Mouse (Mus musculus) midbrain, embryonic 14.5 days (tissue): ENCODE data around the gene Gabarapl2. TPM values are rescaled to one million over a fixed set of nuclear protein-coding genes. Genes with fewer than 3 reads are reported as not detected.
A peak's percentile ranks its signal among the peaks of the same experiment; 100 is the strongest.

ENCODE experiments used
- ATAC-seq: fragments of 200-750 bp; cut with Nextera tagmentation; 2 replicates; pipeline ENCODE4 v1.8.0; 2017; ENCODE audit warnings: moderate number of reproducible peaks, moderate library complexity; ENCODE audit not compliant: low FRiP score, low TSS enrichment
- DNase-seq: peaks from one replicate; pipeline ENCODE4 v3.0.0-alpha.2; 2015
- H3K27ac ChIP-seq: fragments of 300-500 bp; sonication (generic); replicated peaks from 2 replicates; pipeline ENCODE4 v1.5.1; 2014; ENCODE audit warnings: mild to moderate bottlenecking, low read depth, low read length, moderate library complexity
- H3K27me3 ChIP-seq: fragments of 300-500 bp; sonication (generic); 2 replicates; pipeline ENCODE4 v1.6.1; 2014; ENCODE audit warnings: low read length, control low read depth, mixed read lengths; ENCODE audit not compliant: control insufficient read depth, insufficient read depth
- H3K36me3 ChIP-seq: fragments of 300-500 bp; sonication (generic); 2 replicates; pipeline ENCODE4 v1.6.1; 2014; ENCODE audit warnings: low read length, control low read depth; ENCODE audit not compliant: control insufficient read depth, insufficient read depth
- H3K4me1 ChIP-seq: fragments of 300-500 bp; sonication (generic); 2 replicates; pipeline ENCODE4 v1.6.1; 2014; ENCODE audit warnings: mild to moderate bottlenecking, antibody characterized with exemption, low read length, control low read depth; ENCODE audit not compliant: control insufficient read depth, insufficient read depth
- H3K4me2 ChIP-seq: fragments of 300-500 bp; sonication (generic); 2 replicates; pipeline ENCODE4 v1.6.1; 2014; ENCODE audit warnings: mild to moderate bottlenecking, low read length, moderate library complexity
- H3K4me3 ChIP-seq: fragments of 300-500 bp; sonication (generic); replicated peaks from 2 replicates; pipeline ENCODE4 v1.5.1; 2014; ENCODE audit warnings: low read depth, low read length
- H3K9ac ChIP-seq: fragments of 300-500 bp; sonication (generic); replicated peaks from 2 replicates; pipeline ENCODE4 v1.6.1; 2014; ENCODE audit warnings: mild to moderate bottlenecking, low read length, moderate library complexity
- H3K9me3 ChIP-seq: fragments of 300-500 bp; sonication (generic); 2 replicates; pipeline ENCODE4 v1.6.1; 2016; ENCODE audit warnings: low read length, control low read depth, mixed read lengths; ENCODE audit not compliant: control insufficient read depth
- WGBS: fragments of 180-500 bp; shearing (Covaris S2); extraction: QIAGEN DNeasy Blood & Tissue Kit; methylation state at CpG from one replicate; pipeline ENCODE4 v1.1.7; 2014; 5-methylcytosine and 5-hydroxymethylcytosine counted together
- polyA plus RNA-seq: library from polyadenylated mRNA; unstranded; fragments of >200 nt; fragmentation: Nextera tagmentation; extraction: Ambion mirVana; gene quantifications from 2 replicates; pipeline ENCODE4 v1.2.1, GENCODE M21; 2014

Gabarapl2 gene
- polyA plus RNA-seq, 1 experiment from 2014 or later, result 490 TPM

- H3K4me3 ChIP-seq, result peak overlapping the region; percentile 57
- H3K4me1 ChIP-seq, result peaks cover 5% of the 10 kb centered on the region; the same call in 1 of the 2 replicates
- peak overlapping the region; percentile 58 for H3K4me2 ChIP-seq
- H3K27ac ChIP-seq, result no peak overlapping the region
- 67% methylated on average over 8 of the region's 8 CpGs for WGBS
- peaks cover 56% of the 10 kb centered on the region for H3K36me3 ChIP-seq
- no peaks in the 10 kb centered on the region for H3K27me3 ChIP-seq
- DNase-seq (no peak), ATAC-seq (no peak)
- H3K9ac ChIP-seq, result peak overlapping the region; percentile 64
- no peaks in the 10 kb centered on the region for H3K9me3 ChIP-seq
Observed at GRCm38 (mm10) chr8:111991278-111991677, 50.8 kb downstream of the Gabarapl2 start.

DNA sequence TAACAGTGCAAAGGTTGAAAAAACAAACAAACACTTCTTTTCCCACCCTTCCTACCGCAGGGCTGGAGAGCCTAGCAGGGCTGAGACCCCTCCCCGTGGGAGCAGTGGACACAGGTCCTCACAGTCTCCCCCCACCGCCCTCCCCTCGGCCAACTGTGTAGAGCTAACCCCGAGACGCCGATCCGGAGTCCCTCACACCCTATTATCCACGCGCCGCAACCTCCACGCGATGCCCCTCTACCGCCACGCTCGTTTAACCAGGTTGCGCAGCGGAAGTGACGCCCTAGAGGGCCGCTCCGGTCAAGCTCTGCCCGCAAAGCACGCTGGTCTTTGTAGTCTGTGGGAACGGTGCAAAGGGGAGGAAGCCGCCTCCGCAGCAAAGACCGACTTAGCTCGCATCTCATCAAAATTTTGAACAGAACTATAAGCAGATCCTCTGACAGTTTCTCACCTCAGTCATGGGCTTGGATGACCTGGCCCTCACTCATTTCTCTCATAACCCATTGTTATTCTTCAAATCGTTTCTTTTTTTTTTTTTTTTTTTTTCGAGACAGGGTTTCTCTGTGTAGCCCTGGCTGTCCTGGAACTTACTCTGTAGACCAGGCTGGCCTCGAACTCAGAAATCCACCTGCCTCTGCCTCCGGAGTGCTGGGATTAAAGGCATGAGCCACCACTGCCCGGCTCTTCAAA lies 51.7 kb downstream of the Gabarapl2 start, which contains the start of gene Adat1:
Gene Adat1 (minus strand): TSS at position 290 of the 690 bp plus-strand sequence.
- ATAC-seq, result peak; percentile 96
- H3K9ac ChIP-seq, result peak within 1 kb of the TSS; percentile 64
- peak within 1 kb of the TSS; percentile 58 for H3K4me2 ChIP-seq
- H3K9me3 ChIP-seq, result no peaks in the 10 kb centered on the region
- WGBS, result 5% methylated on average over 33 of the region's 33 CpGs
- peak within 1 kb of the TSS; percentile 57 for H3K4me3 ChIP-seq
- peaks cover 59% of the 10 kb centered on the region for H3K36me3 ChIP-seq
- peak within 1 kb of the TSS; percentile 32; the same call in 1 of the 2 replicates for H3K27ac ChIP-seq
- peak; percentile 97 for DNase-seq
- no peaks in the 10 kb centered on the region for H3K27me3 ChIP-seq
- peaks cover 5% of the 10 kb centered on the region; the same call in 1 of the 2 replicates for H3K4me1 ChIP-seq

GRCm38 (mm10) chr8:111992703-111993039 lies 52.2 kb downstream of the Gabarapl2 start:
- Histone ChIP-seq H3K36me3 (peaks cover 59% of the 10 kb centered on the region), H3K4me3 (no peak overlapping the region), H3K27ac (no peak overlapping the region), H3K9ac (no peak overlapping the region), H3K4me1 (peaks cover 5% of the 10 kb centered on the region; the same call in 1 of the 2 replicates), H3K4me2 (peak overlapping the region; percentile 58), H3K9me3 (no peaks in the 10 kb centered on the region), H3K27me3 (no peaks in the 10 kb centered on the region)
- 76% methylated on average over 3 of the region's 3 CpGs for WGBS
- no peak for ATAC-seq
- no peak for DNase-seq

Other genes with a start within 250 kb of the Gabarapl2 start
- not detected in 2 replicates for gene Ctrb1, start 249.7 kb upstream of the Gabarapl2 start, polyA plus RNA-seq
- gene Bcar1, start 196.9 kb upstream of the Gabarapl2 start, polyA plus RNA-seq, result 43.7 and 52.7 TPM in 2 replicates
- gene Cfdp1, start 86.4 kb upstream of the Gabarapl2 start, polyA plus RNA-seq, result 167 and 184 TPM in 2 replicates
- 3.0 and 3.6 TPM in 2 replicates for gene Tmem170, start 64.0 kb upstream of the Gabarapl2 start, polyA plus RNA-seq
- 3.1 and 3.2 TPM in 2 replicates for gene Chst5, start 30.3 kb upstream of the Gabarapl2 start, polyA plus RNA-seq
- gene Tmem231, start 6.8 kb upstream of the Gabarapl2 start, polyA plus RNA-seq, result 14.8 and 16.7 TPM in 2 replicates
- gene Adat1, start 51.6 kb downstream of the Gabarapl2 start, polyA plus RNA-seq, result 5.3 and 5.6 TPM in 2 replicates
- gene Kars, start 70.6 kb downstream of the Gabarapl2 start, polyA plus RNA-seq, result 145 and 186 TPM in 2 replicates
- 58.3 and 59.0 TPM in 2 replicates for gene Terf2ip, start 70.7 kb downstream of the Gabarapl2 start, polyA plus RNA-seq
- gene Gm6793, start 74.3 kb downstream of the Gabarapl2 start, polyA plus RNA-seq, result 1.2 and 1.3 TPM in 2 replicates